Mouse (Mus musculus): ENCODE data around the gene AL607142.1. TPM values are rescaled to one million over a fixed set of nuclear protein-coding genes. Genes with fewer than 3 reads are reported as not detected.
A peak's percentile ranks its signal among the peaks of the same experiment; 100 is the strongest.

Gene AL607142.1
- polyA plus RNA-seq, 1 experiment from 2014 or later: not detected

- Histone ChIP-seq H3K4me2 (replicated peaks; ENCODE audit: low read depth, low read length) (peak overlapping the region; percentile 96), H3K4me1 (ENCODE audit: control insufficient read depth, insufficient read depth, low read length) (no peaks in the 10 kb centered on the region; the same call in 1 of the 2 replicates), H3K27me3 (ENCODE audit: control insufficient read depth, insufficient read depth, low read length) (peaks cover 15% of the 10 kb centered on the region; the same call in 1 of the 2 replicates), H3K36me3 (ENCODE audit: control insufficient read depth, insufficient read depth, low read length) (no peaks in the 10 kb centered on the region), H3K9ac (replicated peaks; ENCODE audit: low read depth, low read length) (peak overlapping the region; percentile 4), H3K4me3 (ENCODE audit: low read depth, low read length) (peak overlapping the region; percentile 53), H3K27ac (ENCODE audit: low read length) (no peak overlapping the region), H3K9me3 (ENCODE audit: control insufficient read depth, low read depth, low read length) (no peaks in the 10 kb centered on the region)
- ATAC-seq (ENCODE audit: insufficient number of reproducible peaks, insufficient read depth, low FRiP score, low read depth): peak; percentile 8; the same call in 1 of the 2 replicates
- under 1% methylated on average over 38 of the region's 38 CpGs for WGBS
Observed at GRCm38 (mm10) chr4:120032984-120033355, 31.8 kb upstream of the AL607142.1 start.

- H3K4me2 ChIP-seq (replicated peaks; ENCODE audit: low read depth, low read length): no peak overlapping the region
- H3K27ac ChIP-seq (ENCODE audit: low read length): no peak overlapping the region
- H3K27me3 ChIP-seq (ENCODE audit: control insufficient read depth, insufficient read depth, low read length): peaks cover 15% of the 10 kb centered on the region; the same call in 1 of the 2 replicates
- no peak for ATAC-seq (ENCODE audit: insufficient number of reproducible peaks, insufficient read depth, low FRiP score, low read depth)
- H3K9me3 ChIP-seq (ENCODE audit: control insufficient read depth, low read depth, low read length): no peaks in the 10 kb centered on the region
- no peaks in the 10 kb centered on the region for H3K36me3 ChIP-seq (ENCODE audit: control insufficient read depth, insufficient read depth, low read length)
- no peak overlapping the region for H3K4me3 ChIP-seq (ENCODE audit: low read depth, low read length)
- no peaks in the 10 kb centered on the region; the same call in 1 of the 2 replicates for H3K4me1 ChIP-seq (ENCODE audit: control insufficient read depth, insufficient read depth, low read length)
- 81% methylated on average over 4 of the region's 4 CpGs for WGBS
- no peak overlapping the region for H3K9ac ChIP-seq (replicated peaks; ENCODE audit: low read depth, low read length)
Observed at GRCm38 (mm10) chr4:120036294-120036693, 28.5 kb upstream of the AL607142.1 start.

GRCm38 (mm10) chr4:120037007-120037406, 27.8 kb upstream of the AL607142.1 start:
- Histone ChIP-seq H3K4me2 (replicated peaks; ENCODE audit: low read depth, low read length) (no peak overlapping the region), H3K36me3 (ENCODE audit: control insufficient read depth, insufficient read depth, low read length) (no peaks in the 10 kb centered on the region), H3K27me3 (ENCODE audit: control insufficient read depth, insufficient read depth, low read length) (peaks cover 15% of the 10 kb centered on the region; the same call in 1 of the 2 replicates), H3K9me3 (ENCODE audit: control insufficient read depth, low read depth, low read length) (no peaks in the 10 kb centered on the region), H3K27ac (ENCODE audit: low read length) (no peak overlapping the region), H3K9ac (replicated peaks; ENCODE audit: low read depth, low read length) (no peak overlapping the region), H3K4me1 (ENCODE audit: control insufficient read depth, insufficient read depth, low read length) (no peaks in the 10 kb centered on the region; the same call in 1 of the 2 replicates), H3K4me3 (ENCODE audit: low read depth, low read length) (no peak overlapping the region)
- 38% methylated on average over 7 of the region's 7 CpGs for WGBS
- 0 out of 2 replicates have a peak, but pooled peaks have one; percentile 2 for ATAC-seq (ENCODE audit: insufficient number of reproducible peaks, insufficient read depth, low FRiP score, low read depth)

- Histone ChIP-seq H3K27me3 (ENCODE audit: control insufficient read depth, insufficient read depth, low read length) (no peaks in the 10 kb centered on the region), H3K36me3 (ENCODE audit: control insufficient read depth, insufficient read depth, low read length) (no peaks in the 10 kb centered on the region), H3K9ac (replicated peaks; ENCODE audit: low read depth, low read length) (no peak overlapping the region), H3K4me2 (replicated peaks; ENCODE audit: low read depth, low read length) (no peak overlapping the region), H3K4me3 (ENCODE audit: low read depth, low read length) (no peak overlapping the region), H3K27ac (ENCODE audit: low read length) (no peak overlapping the region), H3K4me1 (ENCODE audit: control insufficient read depth, insufficient read depth, low read length) (no peaks in the 10 kb centered on the region), H3K9me3 (ENCODE audit: control insufficient read depth, low read depth, low read length) (no peaks in the 10 kb centered on the region)
- WGBS: 85% methylated on average over 2 of the region's 2 CpGs
- ATAC-seq (ENCODE audit: insufficient number of reproducible peaks, insufficient read depth, low FRiP score, low read depth): no peak
Observed at GRCm38 (mm10) chr4:120041520-120041919, 23.3 kb upstream of the AL607142.1 start.

GRCm38 (mm10) chr4:120042480-120042879, 22.3 kb upstream of the AL607142.1 start:
- H3K4me3 ChIP-seq (ENCODE audit: low read depth, low read length): no peak overlapping the region
- H3K27me3 ChIP-seq (ENCODE audit: control insufficient read depth, insufficient read depth, low read length): no peaks in the 10 kb centered on the region
- 84% methylated on average over 7 of the region's 7 CpGs for WGBS
- H3K9me3 ChIP-seq (ENCODE audit: control insufficient read depth, low read depth, low read length): no peaks in the 10 kb centered on the region
- no peak overlapping the region for H3K9ac ChIP-seq (replicated peaks; ENCODE audit: low read depth, low read length)
- no peak for ATAC-seq (ENCODE audit: insufficient number of reproducible peaks, insufficient read depth, low FRiP score, low read depth)
- no peak overlapping the region for H3K27ac ChIP-seq (ENCODE audit: low read length)
- H3K36me3 ChIP-seq (ENCODE audit: control insufficient read depth, insufficient read depth, low read length): no peaks in the 10 kb centered on the region
- H3K4me1 ChIP-seq (ENCODE audit: control insufficient read depth, insufficient read depth, low read length): no peaks in the 10 kb centered on the region
- H3K4me2 ChIP-seq (replicated peaks; ENCODE audit: low read depth, low read length): no peak overlapping the region

DNA sequence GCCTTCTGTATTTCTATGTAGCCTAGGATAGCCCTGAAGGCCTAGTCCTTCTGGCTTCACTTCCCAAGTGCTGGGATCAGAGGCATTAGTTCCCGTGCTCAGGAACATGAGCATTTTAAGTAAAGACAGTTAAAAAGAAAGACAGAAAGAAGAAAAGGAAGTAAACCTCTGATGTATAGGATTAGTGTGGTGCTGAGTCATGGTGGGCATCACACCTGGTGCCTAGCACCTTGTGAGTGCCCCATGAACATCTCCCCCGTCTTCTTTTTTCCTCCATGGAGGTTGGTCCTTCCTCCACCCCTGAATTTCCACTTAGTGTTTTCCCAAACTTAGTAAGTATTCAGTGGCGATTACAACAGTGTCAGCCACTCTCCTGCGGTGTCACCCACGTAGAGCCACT, 20.2 kb upstream of the AL607142.1 start:
- 85% methylated on average over 5 of the region's 5 CpGs for WGBS
- Histone ChIP-seq H3K36me3 (ENCODE audit: control insufficient read depth, insufficient read depth, low read length) (no peaks in the 10 kb centered on the region), H3K4me1 (ENCODE audit: control insufficient read depth, insufficient read depth, low read length) (no peaks in the 10 kb centered on the region), H3K27ac (ENCODE audit: low read length) (no peak overlapping the region), H3K27me3 (ENCODE audit: control insufficient read depth, insufficient read depth, low read length) (no peaks in the 10 kb centered on the region), H3K4me3 (ENCODE audit: low read depth, low read length) (no peak overlapping the region), H3K4me2 (replicated peaks; ENCODE audit: low read depth, low read length) (no peak overlapping the region), H3K9me3 (ENCODE audit: control insufficient read depth, low read depth, low read length) (no peaks in the 10 kb centered on the region), H3K9ac (replicated peaks; ENCODE audit: low read depth, low read length) (no peak overlapping the region)
- ATAC-seq (ENCODE audit: insufficient number of reproducible peaks, insufficient read depth, low FRiP score, low read depth): no peak

DNA sequence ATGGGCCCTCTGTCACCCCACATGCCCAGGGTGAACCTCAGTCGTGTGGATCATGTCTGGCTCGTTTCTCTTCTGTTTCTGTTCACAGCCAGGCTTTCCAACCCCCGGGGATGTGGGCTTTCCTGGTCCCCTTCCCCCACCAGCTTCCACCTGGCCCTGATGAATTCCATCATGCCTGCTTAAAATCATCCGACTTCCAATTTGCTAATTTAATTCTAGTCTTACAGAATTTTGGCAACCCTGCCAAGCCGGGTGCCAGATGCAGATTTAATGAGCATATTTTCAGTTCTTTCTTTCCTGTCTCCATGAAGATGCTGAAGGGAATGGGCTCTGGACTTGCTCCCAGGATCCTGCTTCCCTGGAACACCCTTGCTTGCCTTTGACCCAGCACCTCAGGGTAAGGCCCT, 19.7 kb upstream of the AL607142.1 start:
- Histone ChIP-seq H3K4me2 (replicated peaks; ENCODE audit: low read depth, low read length) (no peak overlapping the region), H3K4me3 (ENCODE audit: low read depth, low read length) (no peak overlapping the region), H3K27me3 (ENCODE audit: control insufficient read depth, insufficient read depth, low read length) (no peaks in the 10 kb centered on the region), H3K27ac (ENCODE audit: low read length) (no peak overlapping the region), H3K4me1 (ENCODE audit: control insufficient read depth, insufficient read depth, low read length) (no peaks in the 10 kb centered on the region), H3K9me3 (ENCODE audit: control insufficient read depth, low read depth, low read length) (no peaks in the 10 kb centered on the region), H3K9ac (replicated peaks; ENCODE audit: low read depth, low read length) (no peak overlapping the region), H3K36me3 (ENCODE audit: control insufficient read depth, insufficient read depth, low read length) (no peaks in the 10 kb centered on the region)
- ATAC-seq (ENCODE audit: insufficient number of reproducible peaks, insufficient read depth, low FRiP score, low read depth): no peak
- 43% methylated on average over 5 of the region's 5 CpGs for WGBS

DNA sequence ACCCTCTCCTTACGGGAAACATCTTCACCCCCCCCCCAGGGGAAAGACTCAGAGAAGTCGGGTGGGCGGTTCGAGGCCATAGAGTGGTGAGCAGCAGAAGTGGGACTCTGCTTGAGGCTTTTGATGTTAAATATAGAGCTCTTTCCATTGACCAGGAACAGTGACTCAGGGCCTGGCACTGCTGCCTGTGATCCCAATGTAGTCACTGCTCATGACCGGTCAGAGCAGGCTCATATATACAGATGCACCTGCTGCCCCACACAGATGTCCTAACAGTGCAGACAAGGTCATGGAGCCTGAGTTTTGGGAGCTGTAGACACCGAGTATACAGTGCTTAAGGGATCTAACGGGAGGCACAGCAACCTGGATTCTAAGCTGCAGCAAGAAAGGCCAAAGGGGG, 18.9 kb upstream of the AL607142.1 start:
- 85% methylated on average over 7 of the region's 7 CpGs for WGBS
- Histone ChIP-seq H3K27ac (ENCODE audit: low read length) (no peak overlapping the region), H3K4me2 (replicated peaks; ENCODE audit: low read depth, low read length) (no peak overlapping the region), H3K36me3 (ENCODE audit: control insufficient read depth, insufficient read depth, low read length) (no peaks in the 10 kb centered on the region), H3K9me3 (ENCODE audit: control insufficient read depth, low read depth, low read length) (no peaks in the 10 kb centered on the region), H3K9ac (replicated peaks; ENCODE audit: low read depth, low read length) (no peak overlapping the region), H3K4me3 (ENCODE audit: low read depth, low read length) (no peak overlapping the region), H3K27me3 (ENCODE audit: control insufficient read depth, insufficient read depth, low read length) (no peaks in the 10 kb centered on the region), H3K4me1 (ENCODE audit: control insufficient read depth, insufficient read depth, low read length) (no peaks in the 10 kb centered on the region)
- no peak for ATAC-seq (ENCODE audit: insufficient number of reproducible peaks, insufficient read depth, low FRiP score, low read depth)

- no peak overlapping the region for H3K27ac ChIP-seq (ENCODE audit: low read length)
- no peak overlapping the region for H3K4me3 ChIP-seq (ENCODE audit: low read depth, low read length)
- no peak overlapping the region for H3K4me2 ChIP-seq (replicated peaks; ENCODE audit: low read depth, low read length)
- no peaks in the 10 kb centered on the region for H3K4me1 ChIP-seq (ENCODE audit: control insufficient read depth, insufficient read depth, low read length)
- no peaks in the 10 kb centered on the region for H3K36me3 ChIP-seq (ENCODE audit: control insufficient read depth, insufficient read depth, low read length)
- no peak for ATAC-seq (ENCODE audit: insufficient number of reproducible peaks, insufficient read depth, low FRiP score, low read depth)
- 35% methylated on average over 4 of the region's 4 CpGs for WGBS
- H3K27me3 ChIP-seq (ENCODE audit: control insufficient read depth, insufficient read depth, low read length): no peaks in the 10 kb centered on the region
- no peak overlapping the region for H3K9ac ChIP-seq (replicated peaks; ENCODE audit: low read depth, low read length)
- no peaks in the 10 kb centered on the region for H3K9me3 ChIP-seq (ENCODE audit: control insufficient read depth, low read depth, low read length)
Observed at GRCm38 (mm10) chr4:120047060-120047459, 17.7 kb upstream of the AL607142.1 start.
